Mouse (Mus musculus) A20 (cell line): ENCODE data around the gene Zbtb26.

Experiments used
- DNase-seq: peaks from one replicate; pipeline ENCODE4 v3.0.0-alpha.2; 2011; ENCODE audit warnings: low read depth, low spot score

Gene Zbtb26

GRCm38 (mm10) chr2:37442611-37443591 is at the start of gene Zbtb26, which contains the start of the genes Zbtb6 and Rabgap1:
Zbtb26 (minus strand) TSS chr2:37443135.
Zbtb6 (minus strand) TSS chr2:37443171.
Rabgap1 (plus strand) TSS chr2:37443279.
- peak; percentile 98 for DNase-seq

- no peak for DNase-seq
Observed at GRCm38 (mm10) chr2:37488956-37489355, 46.0 kb upstream of the Zbtb26 start.

GRCm38 (mm10) chr2:37486408-37486807 is 43.5 kb upstream of the Zbtb26 start:
- DNase-seq: no peak

- peak; percentile 69 for DNase-seq
Observed at GRCm38 (mm10) chr2:37485370-37485769, 42.4 kb upstream of the Zbtb26 start.

GRCm38 (mm10) chr2:37484165-37484564 is 41.2 kb upstream of the Zbtb26 start:
- DNase-seq: peak; percentile 71

- no peak for DNase-seq
Observed at GRCm38 (mm10) chr2:37480039-37480438, 37.1 kb upstream of the Zbtb26 start.

GRCm38 (mm10) chr2:37479559-37479958 is 36.6 kb upstream of the Zbtb26 start:
- DNase-seq: no peak

GRCm38 (mm10) chr2:37466266-37466665 is 23.3 kb upstream of the Zbtb26 start:
- DNase-seq: no peak

- no peak for DNase-seq
Observed at GRCm38 (mm10) chr2:37460707-37461106, 17.8 kb upstream of the Zbtb26 start.

- no peak for DNase-seq
Observed at GRCm38 (mm10) chr2:37452376-37452760, 9.4 kb upstream of the Zbtb26 start.

GRCm38 (mm10) chr2:37451667-37452375 is 8.9 kb upstream of the Zbtb26 start:
- DNase-seq: peak; percentile 96

- peak; percentile 69 for DNase-seq
Observed at GRCm38 (mm10) chr2:37431609-37432008, 11.3 kb downstream of the Zbtb26 start.

GRCm38 (mm10) chr2:37430593-37431464 is 12.1 kb downstream of the Zbtb26 start:
- peak; percentile 93 for DNase-seq

- DNase-seq: peak; percentile 56
Observed at GRCm38 (mm10) chr2:37423671-37424070, 19.3 kb downstream of the Zbtb26 start.

GRCm38 (mm10) chr2:37422306-37423304 is 20.3 kb downstream of the Zbtb26 start, which contains the start of gene Rc3h2:
Rc3h2 (minus strand) TSS chr2:37422903.
- peak; percentile 98 for DNase-seq

GRCm38 (mm10) chr2:37421903-37422302 is 21.0 kb downstream of the Zbtb26 start:
- DNase-seq: no peak

- DNase-seq: peak; percentile 37
Observed at GRCm38 (mm10) chr2:37395539-37395938, 47.4 kb downstream of the Zbtb26 start.

GRCm38 (mm10) chr2:37382921-37383320 is 60.0 kb downstream of the Zbtb26 start:
- no peak for DNase-seq
